Comparison of ENCODE assay signal across 17 mouse cellular contexts in the genomic region with DNA sequence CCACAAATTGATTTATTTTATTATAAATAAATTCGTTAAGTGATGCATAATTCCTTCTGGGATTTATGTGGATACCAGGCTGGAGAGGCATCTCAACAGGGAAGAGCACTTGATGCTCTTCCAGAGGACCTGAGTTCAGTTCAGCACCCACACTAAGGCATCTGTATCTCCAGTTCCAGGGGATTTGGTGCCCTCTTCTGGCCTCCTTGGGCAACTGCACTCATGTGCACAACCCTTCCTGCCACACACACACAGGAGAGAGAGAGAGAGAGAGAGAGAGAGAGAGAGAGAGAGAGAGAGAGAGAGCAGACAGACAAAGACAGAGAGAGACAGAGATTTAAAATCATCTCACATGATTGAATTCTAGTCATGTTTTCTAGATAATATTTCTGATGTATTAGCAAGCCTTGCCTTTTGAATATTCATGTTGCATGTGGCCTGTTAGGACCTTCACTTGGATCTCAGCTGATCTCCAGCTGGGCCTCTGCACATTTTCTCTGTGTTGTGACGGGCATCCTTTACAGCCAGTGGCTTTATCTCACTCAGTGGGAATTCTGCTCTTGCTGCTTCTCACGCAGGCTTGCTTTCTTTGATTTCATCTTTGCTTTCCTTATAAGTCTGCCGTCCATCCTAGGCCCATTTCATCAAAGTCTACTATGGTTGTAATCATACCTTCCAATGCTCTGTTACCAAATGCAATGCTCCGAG.
DNase-seq lines count a peak whose midpoint lies in the region; ATAC-seq and TF ChIP-seq lines count a peak whose summit lies in the region.
"Had no signal": no experiment of that assay in that cellular context is flagged by ENCODE, and none has a peak within 500 bp of the region (broad histone marks: within the 10 kb centered on the region; RNA-seq: fewer than 3 reads in every experiment).

No protein-coding gene starts in this region.

- H3K4me2 ChIP-seq in liver, embryonic 14.5 days (ENCODE audit: low read depth): no peak overlapping the region
- H3K4me2 ChIP-seq in liver, embryonic 11.5 days: no peak overlapping the region
- H3K4me2 ChIP-seq: embryonic facial prominence, embryonic 13.5 days; hindbrain, embryonic 12.5 days; liver, embryonic 15.5 days; neural tube, embryonic 15.5 days; stomach, embryonic 15.5 days had no signal

- H3K27ac ChIP-seq in liver, embryonic 14.5 days: no peak overlapping the region
- no peak overlapping the region for H3K27ac ChIP-seq in liver, embryonic 11.5 days (ENCODE audit: low read depth, low read length)
- no peak overlapping the region for H3K27ac ChIP-seq in embryonic fibroblast, embryonic 13.5 days (ENCODE audit: insufficient read depth, low read length)
- H3K27ac ChIP-seq: embryonic facial prominence, embryonic 13.5 days; hindbrain, embryonic 12.5 days; liver, embryonic 15.5 days; macrophage; neural tube, embryonic 15.5 days; stomach, embryonic 15.5 days had no signal

- H3K4me3 ChIP-seq in liver, embryonic 14.5 days (ENCODE audit: insufficient read depth in 1 of 2, low read depth in 2 of 2, low read length in 2 of 2): no peak overlapping the region
- H3K4me3 ChIP-seq in liver, embryonic 11.5 days (ENCODE audit: low read depth, low read length): no peak overlapping the region
- H3K4me3 ChIP-seq in embryonic fibroblast, embryonic 13.5 days (ENCODE audit: insufficient read depth, low read length): no peak overlapping the region
- H3K4me3 ChIP-seq: embryonic facial prominence, embryonic 13.5 days; hindbrain, embryonic 12.5 days; liver, embryonic 15.5 days; neural tube, embryonic 15.5 days; stomach, embryonic 15.5 days had no signal

- no peaks in the 10 kb centered on the region for H3K9me3 ChIP-seq in liver, embryonic 14.5 days (ENCODE audit: control insufficient read depth, low read length)
- no peaks in the 10 kb centered on the region for H3K9me3 ChIP-seq in liver, embryonic 11.5 days (ENCODE audit: control insufficient read depth, low read length)
- H3K9me3 ChIP-seq: liver, embryonic 15.5 days; neural tube, embryonic 15.5 days; stomach, embryonic 15.5 days had no signal

- no peaks in the 10 kb centered on the region for H3K4me1 ChIP-seq in liver, embryonic 14.5 days (replicated peaks; ENCODE audit: control insufficient read depth in 2 of 2, insufficient read depth in 2 of 2, low read length in 1 of 2)
- no peaks in the 10 kb centered on the region for H3K4me1 ChIP-seq in liver, embryonic 11.5 days (replicated peaks; ENCODE audit: control insufficient read depth, insufficient read depth, low read length)
- H3K4me1 ChIP-seq in embryonic fibroblast, embryonic 13.5 days (ENCODE audit: control insufficient read depth, insufficient read depth, low read length): no peaks in the 10 kb centered on the region
- H3K4me1 ChIP-seq: embryonic facial prominence, embryonic 13.5 days; hindbrain, embryonic 12.5 days; liver, embryonic 15.5 days; neural tube, embryonic 15.5 days; stomach, embryonic 15.5 days had no signal

- 57% methylated on average over 5 of the region's 5 CpGs for WGBS in liver, embryonic 14.5 days (ENCODE audit: insufficient replicate concordance)
- WGBS in liver, embryonic 11.5 days: 83% methylated on average over 5 of the region's 5 CpGs

- H3K36me3 ChIP-seq in liver, embryonic 14.5 days (replicated peaks; ENCODE audit: control insufficient read depth, insufficient read depth, low read depth): no peaks in the 10 kb centered on the region
- H3K36me3 ChIP-seq in liver, embryonic 11.5 days (ENCODE audit: control insufficient read depth, insufficient read depth, low read length): no peaks in the 10 kb centered on the region
- H3K36me3 ChIP-seq: embryonic facial prominence, embryonic 13.5 days; hindbrain, embryonic 12.5 days; liver, embryonic 15.5 days; neural tube, embryonic 15.5 days; stomach, embryonic 15.5 days had no signal

- TF ChIP-seq POLR2A in embryonic fibroblast, embryonic 13.5 days (IDR thresholded peaks at IDR 0.05; ENCODE audit: low read depth, low read length): no peak

- TF ChIP-seq CTCF in liver, embryonic 14.5 days (IDR thresholded peaks at IDR 0.05; ENCODE audit: low read depth): peak; percentile 34
- 0 out of 2 replicates have a peak, but pooled peaks have one; percentile 11 for TF ChIP-seq CTCF in embryonic fibroblast, embryonic 13.5 days (IDR thresholded peaks at IDR 0.05; ENCODE audit: borderline replicate concordance, insufficient read depth, low read length)

- no peak overlapping the region for H3K9ac ChIP-seq in liver, embryonic 14.5 days (replicated peaks)
- H3K9ac ChIP-seq in liver, embryonic 11.5 days (ENCODE audit: low read depth, low read length): no peak overlapping the region
- H3K9ac ChIP-seq: embryonic facial prominence, embryonic 13.5 days; hindbrain, embryonic 12.5 days; liver, embryonic 15.5 days; neural tube, embryonic 15.5 days; stomach, embryonic 15.5 days had no signal

- no peak for TF ChIP-seq EP300 in liver, embryonic 14.5 days (IDR thresholded peaks at IDR 0.05; ENCODE audit: low read depth)

- ATAC-seq in cerebellum, adult (ENCODE audit: insufficient number of reproducible peaks, low FRiP score, low TSS enrichment): no peak
- ATAC-seq in liver, embryonic 14.5 days (ENCODE audit: insufficient read depth): no peak
- no peak for ATAC-seq in liver, embryonic 11.5 days (replicated peaks; ENCODE audit: low FRiP score)

- peak; percentile 26 for DNase-seq in cerebellum, adult 11 months
- DNase-seq in liver, embryonic 14.5 days (ENCODE audit: low read depth in 3 of 3, low spot score in 3 of 3): no peak
- no peak for DNase-seq in liver, embryonic 11.5 days (ENCODE audit: low spot score)
- peak; percentile 46 for DNase-seq in brain, adult 2 months (ENCODE audit: low read depth, low spot score)
- no peak for DNase-seq in spleen, adult 12 weeks (ENCODE audit: low spot score)
- no peak for DNase-seq in ovary, postnatal 10 days (ENCODE audit: low spot score)
- DNase-seq: adrenal gland, adult 8-10 months; gastrocnemius, postnatal 36 days; kidney, adult 11 months had no signal

- H3K27me3 ChIP-seq in liver, embryonic 14.5 days (ENCODE audit: control insufficient read depth, insufficient read depth, low read length): no peaks in the 10 kb centered on the region
- H3K27me3 ChIP-seq in liver, embryonic 11.5 days (replicated peaks; ENCODE audit: control insufficient read depth, insufficient read depth, low read length): no peaks in the 10 kb centered on the region
- H3K27me3 ChIP-seq: embryonic facial prominence, embryonic 13.5 days; hindbrain, embryonic 12.5 days; liver, embryonic 15.5 days; neural tube, embryonic 15.5 days; stomach, embryonic 15.5 days had no signal

Comparison
In these comparisons a context has a peak if more than half of its experiments do, and no peak if none do; other contexts are left out.
1. DNase-seq: peak in cerebellum, adult 11 months (single experiment) and brain, adult 2 months (single experiment); none in liver, embryonic 14.5 days (0 of 3), liver, embryonic 11.5 days (single experiment), spleen, adult 12 weeks (single experiment) and ovary, postnatal 10 days (single experiment).